In genomic region chr8:70332070-70332877, GRCm38 (mm10) we compare ENCODE assay signal across 9 mouse cellular contexts. TPM values are rescaled to one million over a fixed set of nuclear protein-coding genes. Genes with fewer than 3 reads are reported as not detected.
A peak's percentile ranks its signal among the peaks of the same experiment; 100 is the strongest.
DNase-seq lines count a peak whose midpoint lies in the region; ATAC-seq and TF ChIP-seq lines count a peak whose summit lies in the region.
"Had no signal": no experiment of that assay in that cellular context is flagged by ENCODE, and none has a peak within 500 bp of the region (broad histone marks: within the 10 kb centered on the region; RNA-seq: fewer than 3 reads in every experiment).

No protein-coding gene starts in this region.

- no peak for TF ChIP-seq EP300 in stomach, postnatal 0 days (optimal IDR thresholded peaks at IDR 0.05)

- intact Hi-C loops in left cerebral cortex, postnatal 4 days (cut with DNase I) = loop anchor here (5.0 kb wide), 1 partner anchor 170 kb away; no protein-coding TSS in a partner anchor

- peak; percentile 85 for TF ChIP-seq CTCF in stomach, postnatal 0 days (IDR thresholded peaks at IDR 0.05; ENCODE audit: low read depth)

- ATAC-seq in intestine, embryonic 15.5 days = peak; percentile 84
- ATAC-seq in stomach, postnatal 0 days (ENCODE audit: low FRiP score, low TSS enrichment) = peak; percentile 79

- peaks cover 59% of the 10 kb centered on the region for H3K36me3 ChIP-seq in intestine, embryonic 15.5 days
- H3K36me3 ChIP-seq in stomach, postnatal 0 days (ENCODE audit: control insufficient read depth, insufficient read depth, low read length) = peaks cover 42% of the 10 kb centered on the region

- H3K4me1 ChIP-seq in intestine, embryonic 15.5 days (replicated peaks) = peaks cover 14% of the 10 kb centered on the region
- no peaks in the 10 kb centered on the region for H3K4me1 ChIP-seq in stomach, postnatal 0 days (replicated peaks; ENCODE audit: control insufficient read depth, insufficient read depth)

- peak; percentile 74 for DNase-seq in adrenal gland, adult 2 months
- DNase-seq in cerebellum, postnatal 14 days = peak; percentile 90
- peak; percentile 72 to 78 for DNase-seq in frontal cortex, postnatal 36 days (ENCODE audit: low spot score in 2 of 2)
- peak; percentile 85 for DNase-seq in left cerebral cortex, postnatal 4 days
- DNase-seq in mesoderm, embryonic 11.5 days (ENCODE audit: low read depth, low spot score) = peak; percentile 84
- peak; percentile 80 for DNase-seq in stomach, postnatal 0 days (ENCODE audit: low spot score)
- no peak for DNase-seq in thymus, postnatal 25 days

- peaks cover 3% of the 10 kb centered on the region; the same call in 1 of the 2 replicates for H3K27me3 ChIP-seq in intestine, embryonic 15.5 days (replicated peaks)
- H3K27me3 ChIP-seq in stomach, postnatal 0 days (ENCODE audit: control insufficient read depth, insufficient read depth, low read length) = no peaks in the 10 kb centered on the region
- H3K27me3 ChIP-seq: megakaryocyte, embryonic 14.5 days had no signal

- H3K9ac ChIP-seq in intestine, embryonic 15.5 days = no peak overlapping the region
- no peak overlapping the region for H3K9ac ChIP-seq in stomach, postnatal 0 days (ENCODE audit: low read length)

- WGBS in intestine, embryonic 15.5 days = 30% methylated on average over 41 of the region's 41 CpGs
- WGBS in stomach, postnatal 0 days = 33% methylated on average over 40 of the region's 41 CpGs

- H3K4me3 ChIP-seq in intestine, embryonic 15.5 days (replicated peaks) = no peak overlapping the region
- no peak overlapping the region for H3K4me3 ChIP-seq in stomach, postnatal 0 days (ENCODE audit: low read depth, low read length)
- H3K4me3 ChIP-seq: megakaryocyte, embryonic 14.5 days had no signal

- no peaks in the 10 kb centered on the region for H3K9me3 ChIP-seq in intestine, embryonic 15.5 days
- no peaks in the 10 kb centered on the region for H3K9me3 ChIP-seq in stomach, postnatal 0 days (ENCODE audit: control insufficient read depth, low read length)

- H3K27ac ChIP-seq in intestine, embryonic 15.5 days = no peak overlapping the region
- H3K27ac ChIP-seq in stomach, postnatal 0 days (replicated peaks) = no peak overlapping the region

- no peak overlapping the region for H3K4me2 ChIP-seq in intestine, embryonic 15.5 days (replicated peaks)
- H3K4me2 ChIP-seq in stomach, postnatal 0 days (replicated peaks; ENCODE audit: low read depth) = no peak overlapping the region

RNA-seq across cellular contexts. Expression of gene Gdf1, which starts 2.7 kb away (rescaled TPM):
- total RNA-seq in adrenal gland, adult 2 months (2021) = under 1 TPM in 1 of 2 experiments, not detected in 1; 0.41 TPM
- 7.9 and 9.8 TPM in 2 replicates for polyA plus RNA-seq in adrenal gland, adult 2 months (2012; rRNA removed)
- polyA plus RNA-seq in intestine, embryonic 15.5 days (2015; fragmentation: Nextera tagmentation; extraction: Ambion mirVana) = 0.38 and 1.4 TPM in 2 replicates
- 1 to 10 TPM; 6.8 to 7.9 TPM for total RNA-seq in left cerebral cortex, postnatal 4 days (2021)
- 0.53 TPM in 2 replicates for polyA plus RNA-seq in stomach, postnatal 0 days (2015; fragmentation: Nextera tagmentation; extraction: Ambion mirVana)

RNA-seq across cellular contexts. Expression of gene Cers1, which starts 16.7 kb away (rescaled TPM):
- 1 to 10 TPM; 2.5 to 3.8 TPM for total RNA-seq in adrenal gland, adult 2 months (2021)
- 4.9 and 5.2 TPM in 2 replicates for polyA plus RNA-seq in adrenal gland, adult 2 months (2012; rRNA removed)
- polyA plus RNA-seq in intestine, embryonic 15.5 days (2015; fragmentation: Nextera tagmentation; extraction: Ambion mirVana) = 3.6 TPM in 2 replicates
- 10 to 100 TPM; 61.6 to 67.6 TPM for total RNA-seq in left cerebral cortex, postnatal 4 days (2021)
- 2.0 and 2.6 TPM in 2 replicates for polyA plus RNA-seq in stomach, postnatal 0 days (2015; fragmentation: Nextera tagmentation; extraction: Ambion mirVana)

RNA-seq across cellular contexts. Expression of gene Upf1, which starts 20.8 kb away (rescaled TPM):
- total RNA-seq in adrenal gland, adult 2 months (2021) = 10 to 100 TPM; 60.0 to 60.5 TPM
- 45.1 and 53.3 TPM in 2 replicates for polyA plus RNA-seq in adrenal gland, adult 2 months (2012; rRNA removed)
- polyA plus RNA-seq in intestine, embryonic 15.5 days (2015; fragmentation: Nextera tagmentation; extraction: Ambion mirVana) = 14.6 and 15.7 TPM in 2 replicates
- 10 to 100 TPM; 54.9 to 55.3 TPM for total RNA-seq in left cerebral cortex, postnatal 4 days (2021)
- 9.5 and 9.6 TPM in 2 replicates for polyA plus RNA-seq in stomach, postnatal 0 days (2015; fragmentation: Nextera tagmentation; extraction: Ambion mirVana)

RNA-seq across cellular contexts. Expression of gene Cope, which starts 30.0 kb away (rescaled TPM):
- 100 to 1,000 TPM; 203 to 233 TPM for total RNA-seq in adrenal gland, adult 2 months (2021)
- polyA plus RNA-seq in adrenal gland, adult 2 months (2012; rRNA removed) = 491 and 579 TPM in 2 replicates
- 331 and 429 TPM in 2 replicates for polyA plus RNA-seq in intestine, embryonic 15.5 days (2015; fragmentation: Nextera tagmentation; extraction: Ambion mirVana)
- 100 to 1,000 TPM; 110 to 113 TPM for total RNA-seq in left cerebral cortex, postnatal 4 days (2021)
- 347 and 366 TPM in 2 replicates for polyA plus RNA-seq in stomach, postnatal 0 days (2015; fragmentation: Nextera tagmentation; extraction: Ambion mirVana)

RNA-seq across cellular contexts. Expression of gene Ddx49, which starts 30.0 kb away (rescaled TPM):
- 10 to 100 TPM; 57.7 to 69.5 TPM for total RNA-seq in adrenal gland, adult 2 months (2021)
- polyA plus RNA-seq in adrenal gland, adult 2 months (2012; rRNA removed) = 53.3 and 62.5 TPM in 2 replicates
- 45.8 and 52.7 TPM in 2 replicates for polyA plus RNA-seq in intestine, embryonic 15.5 days (2015; fragmentation: Nextera tagmentation; extraction: Ambion mirVana)
- 10 to 100 TPM; 65.7 to 69.9 TPM for total RNA-seq in left cerebral cortex, postnatal 4 days (2021)
- 35.0 and 36.0 TPM in 2 replicates for polyA plus RNA-seq in stomach, postnatal 0 days (2015; fragmentation: Nextera tagmentation; extraction: Ambion mirVana)
